Mouse (Mus musculus) thymus, adult 2 months (tissue): ENCODE results near the gene Fnbp1l. TPM values are rescaled to one million over a fixed set of nuclear protein-coding genes. Genes with fewer than 3 reads are reported as not detected.
A peak's percentile ranks its signal among the peaks of the same experiment; 100 is the strongest.

Experiments
- DNase-seq: peaks from one replicate; pipeline ENCODE4 v3.0.0; 2021
- H3K27ac ChIP-seq: fragments of 200-500 bp; 2 replicates; pipeline ENCODE4 v1.5.1; 2012; ENCODE audit warnings: low read length, control low read depth; ENCODE audit not compliant: control insufficient read depth, insufficient read depth
- H3K27me3 ChIP-seq: fragments of 200-500 bp; 2 replicates; pipeline ENCODE4 v1.6.1; 2012; ENCODE audit warnings: mild to moderate bottlenecking, low read length, moderate library complexity, mixed read lengths; ENCODE audit not compliant: control insufficient read depth, insufficient read depth
- H3K36me3 ChIP-seq: fragments of 200-500 bp; 2 replicates; pipeline ENCODE4 v1.6.1; 2012; ENCODE audit warnings: mild to moderate bottlenecking, low read length, moderate library complexity; ENCODE audit not compliant: control insufficient read depth, insufficient read depth
- H3K4me1 ChIP-seq: fragments of 200-500 bp; replicated peaks from 2 replicates; pipeline ENCODE4 v1.6.1; 2012; ENCODE audit warnings: low read length; ENCODE audit not compliant: control insufficient read depth, insufficient read depth
- H3K4me3 ChIP-seq: fragments of 200-500 bp; 2 replicates; pipeline ENCODE4 v1.5.1; 2012; ENCODE audit warnings: mild to moderate bottlenecking, low read length, control low read depth, moderate library complexity; ENCODE audit not compliant: control insufficient read depth, insufficient read depth
- CTCF ChIP-seq: fragments of 200-500 bp; IDR thresholded peaks from 2 replicates; pipeline ENCODE4 v1.5.1; 2012; ENCODE audit warnings: mild to moderate bottlenecking, control low read depth, low read length, moderate library complexity, borderline replicate concordance; ENCODE audit not compliant: control insufficient read depth, poor library complexity, insufficient read depth; ENCODE audit errors: extremely low read depth
- POLR2A ChIP-seq: fragments of 200-500 bp; IDR thresholded peaks from 2 replicates; pipeline ENCODE4 v1.6.1; 2012; ENCODE audit warnings: mild to moderate bottlenecking, low read length, control low read depth, moderate library complexity; ENCODE audit not compliant: control insufficient read depth, poor library complexity, insufficient read depth; ENCODE audit errors: extremely low read depth
- WGBS: fragments of 180-500 bp; shearing (Covaris S2); methylation state at CpG from one replicate; pipeline ENCODE4 v1.1.7; 2018; 5-methylcytosine and 5-hydroxymethylcytosine counted together
- polyA plus RNA-seq: library from polyadenylated mRNA; depleted of rRNA; stranded (reverse); fragments of >200 nt; gene quantifications from 2 replicates; pipeline ENCODE4 v1.2.3, GENCODE M21; 2012

Fnbp1l gene
- polyA plus RNA-seq, 1 experiment = 6.4 TPM

DNA sequence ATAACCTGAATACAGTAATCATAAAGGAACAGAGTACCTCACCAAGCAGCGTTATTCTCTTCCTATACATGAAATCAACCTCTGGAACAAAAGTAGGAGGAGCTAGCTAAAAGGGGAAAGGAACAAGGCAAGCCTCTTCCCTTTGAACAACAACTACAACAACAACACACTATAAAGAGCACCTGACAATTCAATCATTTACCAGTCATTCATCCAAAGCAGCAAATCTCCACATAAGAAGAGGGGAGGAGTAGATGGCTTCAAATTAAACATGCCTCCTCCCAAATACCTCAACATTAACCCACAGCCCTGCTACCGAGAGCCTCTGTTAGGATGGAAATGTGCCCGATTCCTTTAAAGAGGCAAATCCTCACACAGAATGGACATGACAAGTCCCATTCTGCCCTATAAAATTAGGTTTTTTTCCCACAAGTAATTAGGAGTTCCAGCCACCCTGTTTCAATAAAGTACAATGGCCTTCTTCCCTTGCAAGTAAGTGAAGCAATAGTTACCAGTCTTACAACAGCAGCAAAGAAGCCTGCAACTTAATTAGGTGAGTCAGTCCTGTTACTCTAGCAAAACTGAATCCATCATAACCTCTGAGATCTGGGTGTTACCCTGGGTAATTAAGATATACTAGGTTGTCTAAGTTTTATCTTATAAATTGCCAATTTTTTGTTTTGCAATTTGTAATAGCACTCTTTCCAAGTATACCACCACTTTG, 32.4 kb downstream of the Fnbp1l start:
- H3K27ac ChIP-seq = no peak overlapping the region
- H3K36me3 ChIP-seq = no peaks in the 10 kb centered on the region
- no peak for TF ChIP-seq CTCF
- TF ChIP-seq POLR2A = no peak
- no peak for DNase-seq
- no peaks in the 10 kb centered on the region for H3K4me1 ChIP-seq
- no peak overlapping the region for H3K4me3 ChIP-seq
- H3K27me3 ChIP-seq = no peaks in the 10 kb centered on the region
- WGBS = 89% methylated on average over 3 of the region's 3 CpGs

DNA sequence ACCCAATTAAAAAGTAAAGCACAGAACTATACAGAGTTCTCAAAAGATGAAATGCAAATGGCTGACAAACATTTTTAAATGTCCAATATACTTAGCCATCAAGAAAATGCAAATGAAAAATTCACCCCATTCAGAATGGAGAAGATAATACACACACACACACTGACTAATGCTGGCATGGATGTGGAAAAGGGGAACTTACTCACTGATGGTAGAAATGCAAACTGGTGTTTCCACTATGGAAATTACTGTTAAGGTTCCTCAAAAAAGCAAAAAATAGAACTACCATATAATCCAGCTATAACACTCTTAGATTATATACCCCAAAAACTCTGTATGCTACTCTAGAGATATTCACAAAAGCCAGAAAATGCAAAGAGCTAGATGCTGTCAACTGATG, 42.2 kb downstream of the Fnbp1l start:
- H3K27me3 ChIP-seq = no peaks in the 10 kb centered on the region
- no peak overlapping the region for H3K4me3 ChIP-seq
- H3K4me1 ChIP-seq = no peaks in the 10 kb centered on the region
- TF ChIP-seq CTCF (no peak), POLR2A (no peak)
- DNase-seq = no peak
- no peaks in the 10 kb centered on the region for H3K36me3 ChIP-seq
- no peak overlapping the region for H3K27ac ChIP-seq

DNA sequence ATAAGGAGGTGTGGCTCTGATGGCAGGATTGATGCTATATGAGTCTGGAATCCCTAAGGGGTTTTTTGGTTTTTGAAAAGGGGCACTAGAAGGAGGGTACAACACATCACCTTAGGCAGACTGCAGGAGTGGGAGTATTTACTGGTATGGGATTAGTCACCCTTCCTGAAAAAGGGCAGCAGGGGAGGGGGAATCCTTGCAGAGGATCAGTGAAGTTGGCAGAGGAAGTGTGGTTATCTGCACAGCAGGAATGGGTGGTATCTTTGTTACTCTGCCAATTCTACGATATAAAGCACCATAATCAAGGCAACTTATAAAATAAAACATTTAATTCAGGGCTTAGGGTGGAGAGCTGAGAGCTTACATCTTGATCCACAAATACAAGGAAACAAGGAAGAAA, 44.6 kb downstream of the Fnbp1l start:
- 88% methylated on average over 1 of the region's 1 CpGs for WGBS
- DNase-seq = no peak
- Histone ChIP-seq H3K4me1 (no peaks in the 10 kb centered on the region), H3K27ac (no peak overlapping the region), H3K27me3 (no peaks in the 10 kb centered on the region), H3K4me3 (no peak overlapping the region), H3K36me3 (no peaks in the 10 kb centered on the region)
- TF ChIP-seq POLR2A = no peak
- TF ChIP-seq CTCF = no peak

DNA sequence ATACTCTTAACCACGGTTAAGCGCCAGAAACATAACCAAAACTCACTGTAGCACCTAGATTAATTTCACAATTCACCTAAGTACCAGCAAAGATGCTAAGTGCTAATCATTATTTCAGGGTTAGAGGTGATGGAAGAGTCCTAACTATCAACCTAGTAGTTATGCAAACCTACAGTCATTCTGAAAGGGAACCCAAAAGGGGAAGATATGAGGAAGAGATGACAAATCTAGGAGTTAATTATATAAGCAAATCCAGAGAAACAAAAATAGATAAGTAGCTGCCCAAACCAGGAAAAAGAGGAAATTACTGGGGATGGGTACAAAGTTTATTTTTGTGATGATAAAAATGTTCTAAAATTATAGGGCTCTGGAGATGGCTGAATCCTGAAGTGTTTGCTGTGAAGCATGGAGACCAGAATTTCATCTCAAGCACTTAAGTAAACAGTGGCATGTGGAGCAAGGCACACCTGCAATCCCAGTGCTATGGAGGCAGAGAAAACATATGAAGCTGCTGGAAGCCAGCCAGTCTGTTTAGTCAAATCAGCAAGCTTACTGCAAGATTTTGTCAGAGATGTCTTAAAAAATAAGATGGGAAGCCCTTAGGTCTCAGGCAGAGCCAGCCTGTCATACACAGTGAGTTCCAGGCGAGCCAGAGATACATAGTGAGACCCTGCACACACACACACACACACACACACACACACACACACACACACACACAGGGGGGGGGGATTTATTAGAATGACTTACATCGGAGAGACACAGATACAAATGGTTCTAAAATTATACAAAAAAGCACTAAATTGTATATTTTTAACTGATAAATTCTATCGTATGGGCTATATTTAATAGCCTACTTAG, 45.9 kb downstream of the Fnbp1l start:
- Histone ChIP-seq H3K36me3 (no peaks in the 10 kb centered on the region), H3K27me3 (no peaks in the 10 kb centered on the region), H3K27ac (no peak overlapping the region), H3K4me1 (no peaks in the 10 kb centered on the region), H3K4me3 (no peak overlapping the region)
- no peak for DNase-seq
- TF ChIP-seq CTCF (no peak), POLR2A (no peak)
- 95% methylated on average over 5 of the region's 5 CpGs for WGBS

DNA sequence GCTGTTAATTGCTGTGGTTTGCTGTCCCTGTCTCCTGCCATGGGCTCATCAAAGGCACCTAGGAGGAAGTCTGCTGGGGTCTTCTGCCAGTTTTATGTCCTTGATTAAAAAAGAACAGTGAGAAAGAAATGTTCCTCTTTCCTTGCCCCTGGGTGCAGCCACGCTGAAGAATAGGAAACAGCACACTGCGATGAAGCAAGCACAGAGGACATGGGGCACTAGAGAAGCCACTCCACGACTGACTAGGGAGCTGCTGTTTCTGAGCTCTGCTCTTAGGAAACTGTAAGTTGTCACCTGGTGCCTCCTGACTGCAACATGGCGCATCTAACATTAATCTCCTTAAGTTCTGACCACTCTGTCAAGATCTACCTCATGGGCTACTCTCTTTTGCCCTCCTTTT, 53.0 kb downstream of the Fnbp1l start:
- Histone ChIP-seq H3K4me1 (no peaks in the 10 kb centered on the region), H3K27ac (peak overlapping the region; percentile 40; the same call in 1 of the 2 replicates), H3K4me3 (no peak overlapping the region), H3K27me3 (no peaks in the 10 kb centered on the region), H3K36me3 (no peaks in the 10 kb centered on the region)
- no peak for TF ChIP-seq POLR2A
- no peak for TF ChIP-seq CTCF
- 17% methylated on average over 4 of the region's 4 CpGs for WGBS
- no peak for DNase-seq

DNA sequence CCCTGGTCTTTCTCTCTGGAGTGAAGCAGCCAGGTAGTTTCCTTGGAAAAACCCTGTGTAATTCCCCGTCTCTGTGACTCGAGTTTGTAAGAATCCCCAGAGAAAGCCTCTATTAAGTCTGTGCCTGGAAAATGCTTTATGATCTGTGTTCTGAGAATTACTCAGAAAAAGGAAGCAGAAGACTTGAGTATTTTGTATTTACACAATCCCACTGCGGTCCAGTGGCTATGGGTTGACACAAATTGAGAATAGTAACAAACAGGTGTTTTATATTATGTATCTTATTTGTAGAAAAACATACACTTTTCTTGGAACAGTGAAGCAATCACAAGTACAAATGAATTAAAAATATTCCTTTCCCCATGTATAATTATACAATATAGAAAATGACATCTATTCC, 53.4 kb downstream of the Fnbp1l start:
- Histone ChIP-seq H3K27ac (no peak overlapping the region), H3K27me3 (no peaks in the 10 kb centered on the region), H3K36me3 (no peaks in the 10 kb centered on the region), H3K4me1 (no peaks in the 10 kb centered on the region), H3K4me3 (no peak overlapping the region)
- TF ChIP-seq POLR2A (no peak), CTCF (no peak)
- no peak for DNase-seq
- 75% methylated on average over 3 of the region's 3 CpGs for WGBS
